Mouse (Mus musculus) stomach, adult 2 months (tissue): ENCODE results near the gene Hells. TPM values are rescaled to one million over a fixed set of nuclear protein-coding genes. Genes with fewer than 3 reads are reported as not detected.

Experiments
- polyA plus RNA-seq: library from polyadenylated mRNA; depleted of rRNA; stranded (reverse); fragments of >200 nt; gene quantifications from 2 replicates; pipeline ENCODE4 v1.2.3, GENCODE M21; 2012; rRNA removed

The Hells gene
- 0.09 and 0.28 TPM in 2 replicates for polyA plus RNA-seq

GRCm38 (mm10) chr19:38930788-38931565 is at the start of gene Hells:
TSS of gene Hells (plus strand) at chr19:38930915.

GRCm38 (mm10) chr19:39006715-39007114 is 76.0 kb downstream of the Hells start, which contains the start of gene Cyp2c55:
TSS of gene Cyp2c55 (plus strand) at chr19:39007019.

Other genes starting within 250 kb of the Hells start
- gene Noc3l, start 111.7 kb upstream of the Hells start, polyA plus RNA-seq, result 0.63 and 0.85 TPM in 2 replicates
- 1.1 and 1.3 TPM in 2 replicates for gene Tbc1d12, start 94.3 kb upstream of the Hells start, polyA plus RNA-seq
- gene Cyp2c55, start 76.1 kb downstream of the Hells start, polyA plus RNA-seq, result 0.10 and 0.45 TPM in 2 replicates
- gene Cyp2c65, start 130.1 kb downstream of the Hells start, polyA plus RNA-seq, result 39.8 and 40.8 TPM in 2 replicates
- gene Cyp2c66, start 183.0 kb downstream of the Hells start, polyA plus RNA-seq, result 0.24 and 0.27 TPM in 2 replicates